Mouse (Mus musculus) kidney, adult 2 months (tissue): ENCODE data around the gene Slc35e3. TPM values are rescaled to one million over a fixed set of nuclear protein-coding genes. Genes with fewer than 3 reads are reported as not detected.

Experiments used
- DNase-seq: peaks from one replicate; pipeline ENCODE4 v3.0.0; 2021
- H3K27ac ChIP-seq: fragments of 200-500 bp; 2 replicates; pipeline ENCODE4 v1.5.1; 2012; ENCODE audit warnings: low read depth, low read length, control low read depth, inconsistent platforms; ENCODE audit not compliant: insufficient read depth
- H3K27me3 ChIP-seq: fragments of 200-500 bp; replicated peaks from 2 replicates; pipeline ENCODE4 v1.6.1; 2012; ENCODE audit warnings: mild to moderate bottlenecking, moderate library complexity, low read length, inconsistent platforms; ENCODE audit not compliant: control insufficient read depth, insufficient read depth
- H3K36me3 ChIP-seq: fragments of 200-500 bp; 2 replicates; pipeline ENCODE4 v1.6.1; 2012; ENCODE audit warnings: mild to moderate bottlenecking, moderate library complexity, low read length, inconsistent platforms; ENCODE audit not compliant: control insufficient read depth, insufficient read depth
- H3K4me1 ChIP-seq: fragments of 200-500 bp; 2 replicates; pipeline ENCODE4 v1.6.1; 2011; ENCODE audit warnings: low read length; ENCODE audit not compliant: control insufficient read depth, insufficient read depth
- H3K4me3 ChIP-seq: fragments of 200-500 bp; 2 replicates; pipeline ENCODE4 v1.5.1; 2011; ENCODE audit warnings: mild to moderate bottlenecking, low read depth, low read length, control low read depth; ENCODE audit not compliant: insufficient read depth
- CTCF ChIP-seq: fragments of 200-500 bp; conservative IDR thresholded peaks from 2 replicates; pipeline ENCODE4 v1.5.1; 2011; ENCODE audit warnings: low read depth, mild to moderate bottlenecking, control low read depth, low read length, moderate library complexity, mixed read lengths; ENCODE audit not compliant: insufficient read depth, insufficient read length
- POLR2A ChIP-seq: fragments of 200-500 bp; IDR thresholded peaks from one replicate; pipeline ENCODE4 v1.6.1; 2011; ENCODE audit warnings: low read depth, low read length, control low read depth
- WGBS: fragments of 180-500 bp; shearing (Covaris S2); methylation state at CpG from one replicate; pipeline ENCODE4 v1.1.7; 2018; 5-methylcytosine and 5-hydroxymethylcytosine counted together
- polyA plus RNA-seq: library from polyadenylated mRNA; depleted of rRNA; stranded (reverse); fragments of >200 nt; gene quantifications from 2 replicates; pipeline ENCODE4 v1.2.3, GENCODE M21; 2012

Gene Slc35e3
- polyA plus RNA-seq, 1 experiment, result 37.1 TPM

DNA sequence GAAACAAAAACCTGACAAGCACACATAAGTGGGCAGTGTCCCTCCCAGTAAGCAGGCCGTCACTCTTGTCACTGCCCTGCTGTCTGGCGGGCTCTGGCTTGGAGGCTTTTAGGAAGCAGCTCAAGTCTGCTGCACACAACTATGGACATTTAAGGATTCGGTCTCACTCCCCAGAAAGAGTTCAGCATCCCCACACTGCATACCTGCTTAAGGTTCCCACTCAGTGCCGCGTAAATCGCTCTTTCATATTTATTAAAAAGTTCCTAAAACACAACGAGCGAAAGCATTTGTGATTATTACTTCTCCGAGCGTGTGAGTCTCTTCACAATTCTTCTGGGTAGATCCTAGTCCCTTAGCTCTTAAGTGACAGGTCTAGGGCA, 25.0 kb upstream of the Slc35e3 start:
- 96% methylated on average over 10 of the region's 10 CpGs for WGBS
- no peaks in the 10 kb centered on the region for H3K36me3 ChIP-seq
- TF ChIP-seq POLR2A (no peak), CTCF (no peak)

DNA sequence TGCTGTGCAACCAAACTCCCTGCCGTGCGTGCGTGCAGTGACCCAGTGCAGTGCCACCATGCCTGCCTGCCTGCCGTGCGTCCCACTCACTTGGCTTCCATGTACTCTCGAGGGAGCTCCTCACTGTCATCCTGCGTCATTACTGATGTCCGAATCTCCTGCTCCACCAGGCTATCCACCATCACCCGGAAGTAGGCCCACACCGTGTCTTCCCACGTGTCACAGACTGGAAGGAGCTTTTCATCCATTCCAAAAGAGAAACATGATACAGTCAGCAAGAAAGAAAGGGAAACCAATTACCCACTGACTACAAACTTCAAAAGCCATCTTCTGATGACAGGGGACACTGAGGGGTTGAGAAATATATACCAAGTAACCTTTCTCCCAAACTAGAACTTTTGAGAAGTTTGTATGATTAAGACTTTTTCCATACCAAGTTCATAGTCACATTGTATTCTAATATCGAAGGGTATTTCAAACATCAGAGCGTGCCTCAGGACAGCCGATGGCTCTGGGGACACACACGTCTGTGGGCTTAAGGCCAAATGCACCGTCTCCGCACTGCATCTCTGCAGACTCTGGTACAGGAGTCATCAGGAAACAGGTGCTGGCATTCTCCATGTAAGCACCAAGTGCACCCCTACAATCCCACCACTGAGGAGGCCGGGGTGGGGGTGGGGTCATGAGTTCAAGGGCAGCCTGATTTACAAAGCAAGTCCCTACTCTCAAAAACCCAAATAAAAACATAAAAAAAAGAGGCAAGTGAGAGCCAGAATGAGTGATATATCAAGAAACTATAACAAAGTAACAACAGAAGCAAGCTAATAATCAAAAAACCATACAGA, 24.3 kb upstream of the Slc35e3 start:
- TF ChIP-seq CTCF, result no peak
- no peak for TF ChIP-seq POLR2A
- Histone ChIP-seq H3K27ac (no peak overlapping the region), H3K36me3 (no peaks in the 10 kb centered on the region), H3K27me3 (no peaks in the 10 kb centered on the region), H3K4me1 (no peaks in the 10 kb centered on the region), H3K4me3 (no peak overlapping the region)
- DNase-seq, result no peak
- 80% methylated on average over 18 of the region's 18 CpGs for WGBS

More for the DNA sequence above, 25.0 kb upstream of the Slc35e3 start:
- no peak for DNase-seq
- Histone ChIP-seq H3K4me1 (no peaks in the 10 kb centered on the region), H3K27me3 (no peaks in the 10 kb centered on the region), H3K27ac (no peak overlapping the region), H3K4me3 (no peak overlapping the region)

DNA sequence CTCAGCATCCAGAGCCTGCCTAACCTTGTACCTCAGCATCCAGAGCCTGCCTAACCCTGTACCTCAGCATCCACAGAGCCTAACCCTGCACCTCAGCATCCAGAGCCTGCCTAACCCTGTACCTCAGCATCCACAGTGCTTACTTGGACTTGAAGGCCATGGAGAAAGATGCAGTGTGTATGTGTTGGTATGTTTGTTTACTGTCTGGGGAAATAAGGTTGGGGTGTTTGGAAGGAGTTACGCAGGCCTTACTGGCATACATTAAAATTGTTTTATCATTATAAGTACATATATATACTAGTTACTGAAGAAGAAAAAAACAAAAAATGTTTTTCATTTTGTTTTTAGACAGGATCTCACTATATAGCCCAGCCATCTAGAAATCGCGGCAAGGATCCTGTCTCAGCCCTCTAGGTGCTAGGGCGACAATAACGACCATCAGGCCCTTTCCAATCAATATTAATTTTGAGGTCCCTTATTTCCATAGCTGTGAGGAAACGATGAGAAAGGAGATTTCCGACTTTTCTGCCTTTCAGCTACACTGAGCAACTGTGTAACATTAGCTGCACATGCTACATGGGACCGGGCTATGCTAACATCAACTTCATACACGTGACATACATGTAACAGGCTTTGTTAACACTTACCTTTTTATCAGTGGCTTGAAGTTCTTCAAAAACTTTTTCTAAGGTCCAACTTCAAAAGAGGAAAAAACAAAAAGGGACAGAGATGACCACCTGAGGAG, 23.5 kb upstream of the Slc35e3 start:
- Histone ChIP-seq H3K27me3 (no peaks in the 10 kb centered on the region), H3K36me3 (no peaks in the 10 kb centered on the region), H3K4me3 (no peak overlapping the region), H3K4me1 (no peaks in the 10 kb centered on the region; the same call in 1 of the 2 replicates), H3K27ac (no peak overlapping the region)
- DNase-seq, result no peak
- TF ChIP-seq POLR2A, result no peak
- no peak for TF ChIP-seq CTCF
- WGBS, result 92% methylated on average over 9 of the region's 9 CpGs

GRCm38 (mm10) chr10:117768141-117768440, 21.9 kb upstream of the Slc35e3 start:
- H3K4me3 ChIP-seq, result no peak overlapping the region
- 88% methylated on average over 7 of the region's 7 CpGs for WGBS
- DNase-seq, result no peak
- H3K27ac ChIP-seq, result no peak overlapping the region
- TF ChIP-seq POLR2A, result no peak
- no peak for TF ChIP-seq CTCF
- no peaks in the 10 kb centered on the region for H3K36me3 ChIP-seq
- H3K27me3 ChIP-seq, result no peaks in the 10 kb centered on the region
- no peaks in the 10 kb centered on the region; the same call in 1 of the 2 replicates for H3K4me1 ChIP-seq

DNA sequence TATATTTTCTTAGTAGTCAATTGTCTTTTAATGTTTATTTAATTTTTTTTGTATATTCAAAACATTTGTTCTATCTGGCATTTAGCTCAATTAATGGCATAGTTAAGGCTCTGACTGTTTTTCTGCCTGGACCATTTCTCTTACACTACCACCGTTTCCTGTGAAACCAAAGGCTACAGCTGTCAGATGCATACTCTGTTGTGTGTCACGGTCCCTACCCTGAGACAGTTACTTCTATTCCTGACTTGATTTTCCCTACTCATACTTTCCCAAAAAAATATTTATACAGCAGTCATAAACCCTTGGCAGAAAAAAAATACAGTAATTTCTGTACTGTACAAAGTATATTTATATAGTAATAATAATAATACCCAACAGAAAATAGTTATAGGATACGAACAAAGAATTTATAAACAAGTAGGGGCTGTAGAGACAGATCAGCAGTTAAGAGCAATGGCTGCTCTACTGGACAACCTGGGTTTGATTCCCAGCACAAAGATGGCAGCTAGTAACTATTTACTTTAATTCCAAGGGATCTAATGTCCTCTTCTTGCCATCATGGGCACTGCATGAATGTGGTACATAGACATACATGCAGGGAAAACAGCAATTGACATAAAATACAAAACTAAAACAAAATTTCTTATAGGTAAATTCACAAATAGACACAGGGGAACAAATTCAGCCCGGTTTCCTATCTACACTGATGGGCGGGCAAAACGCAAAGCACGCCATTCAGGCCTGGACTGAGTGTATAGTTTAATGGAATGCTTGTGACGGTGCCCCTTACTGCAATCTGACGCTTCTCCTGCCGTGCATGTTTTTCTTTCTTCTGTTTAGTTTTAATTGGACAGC, 21.3 kb upstream of the Slc35e3 start:
- H3K36me3 ChIP-seq, result no peaks in the 10 kb centered on the region
- H3K27me3 ChIP-seq, result no peaks in the 10 kb centered on the region
- 90% methylated on average over 10 of the region's 10 CpGs for WGBS
- no peak for TF ChIP-seq CTCF
- TF ChIP-seq POLR2A, result no peak
- no peak overlapping the region for H3K27ac ChIP-seq
- DNase-seq, result no peak
- H3K4me1 ChIP-seq, result no peaks in the 10 kb centered on the region; the same call in 1 of the 2 replicates
- H3K4me3 ChIP-seq, result no peak overlapping the region

DNA sequence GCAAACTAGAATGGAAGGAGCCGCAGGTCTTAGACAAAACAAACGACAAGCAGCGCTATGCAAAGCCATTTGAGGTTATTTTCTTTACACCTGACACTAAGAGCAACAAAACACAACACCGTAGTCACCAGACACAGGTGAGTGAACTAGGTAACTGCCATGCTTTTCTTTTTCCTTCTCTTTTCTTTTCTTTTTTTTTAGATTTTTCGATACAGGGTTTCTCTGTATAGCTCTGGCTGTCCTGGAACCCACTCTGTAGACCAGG, 20.7 kb upstream of the Slc35e3 start:
- 81% methylated on average over 5 of the region's 5 CpGs for WGBS
- H3K27ac ChIP-seq, result no peak overlapping the region
- no peak for DNase-seq
- no peaks in the 10 kb centered on the region for H3K36me3 ChIP-seq
- H3K4me3 ChIP-seq, result no peak overlapping the region
- no peaks in the 10 kb centered on the region for H3K27me3 ChIP-seq
- H3K4me1 ChIP-seq, result no peaks in the 10 kb centered on the region; the same call in 1 of the 2 replicates
- TF ChIP-seq CTCF, result no peak
- TF ChIP-seq POLR2A, result no peak
